7 mouse cellular contexts compared by ENCODE assay signal in genomic region chr12:55344583-55344982, GRCm38 (mm10). TPM values are rescaled to one million over a fixed set of nuclear protein-coding genes. Genes with fewer than 3 reads are reported as not detected.
DNase-seq lines count a peak whose midpoint lies in the region; ATAC-seq and TF ChIP-seq lines count a peak whose summit lies in the region.

No protein-coding gene starts in this region.

- H3K4me3 ChIP-seq in liver, adult 2 months (ENCODE audit: insufficient read depth, low read depth, low read length): no peak overlapping the region
- H3K4me3 ChIP-seq in midbrain, embryonic 14.5 days (replicated peaks; ENCODE audit: low read depth, low read length): no peak overlapping the region
- H3K4me3 ChIP-seq in thymus, adult 2 months (ENCODE audit: control insufficient read depth, insufficient read depth, low read length): no peak overlapping the region

- no peak overlapping the region for H3K9ac ChIP-seq in liver, adult 2 months (ENCODE audit: low read depth, low read length)
- no peak overlapping the region; the same call in 1 of the 2 replicates for H3K9ac ChIP-seq in midbrain, embryonic 14.5 days (replicated peaks; ENCODE audit: low read length)

- no peaks in the 10 kb centered on the region for H3K79me2 ChIP-seq in liver, adult 2 months (ENCODE audit: control insufficient read depth, insufficient read depth, low read length)

- no peaks in the 10 kb centered on the region for H3K36me3 ChIP-seq in liver, adult 2 months (ENCODE audit: control insufficient read depth, insufficient read depth, low read length)
- H3K36me3 ChIP-seq in midbrain, embryonic 14.5 days (ENCODE audit: control insufficient read depth, insufficient read depth, low read length): no peaks in the 10 kb centered on the region
- H3K36me3 ChIP-seq in thymus, adult 2 months (ENCODE audit: control insufficient read depth, insufficient read depth, low read length): no peaks in the 10 kb centered on the region

- no peak for ATAC-seq in midbrain, embryonic 14.5 days (ENCODE audit: low FRiP score, low TSS enrichment)

- H3K27me3 ChIP-seq in liver, adult 2 months (ENCODE audit: control insufficient read depth, insufficient read depth, low read length): no peaks in the 10 kb centered on the region
- H3K27me3 ChIP-seq in midbrain, embryonic 14.5 days (ENCODE audit: control insufficient read depth, insufficient read depth, low read length): no peaks in the 10 kb centered on the region
- H3K27me3 ChIP-seq in thymus, adult 2 months (ENCODE audit: control insufficient read depth, insufficient read depth, low read length): no peaks in the 10 kb centered on the region

- TF ChIP-seq CTCF in liver, adult 2 months (IDR thresholded peaks at IDR 0.05; ENCODE audit: low read depth, low read length): no peak
- TF ChIP-seq CTCF in thymus, adult 2 months (IDR thresholded peaks at IDR 0.05; ENCODE audit: borderline replicate concordance, control insufficient read depth, extremely low read depth, insufficient read depth, low read length, poor library complexity): no peak

- H3K27ac ChIP-seq in liver, adult 2 months (replicated peaks; ENCODE audit: insufficient read depth, low read depth, low read length): no peak overlapping the region
- peak overlapping the region; percentile 57 for H3K27ac ChIP-seq in midbrain, embryonic 14.5 days (replicated peaks; ENCODE audit: low read depth, low read length)
- no peak overlapping the region for H3K27ac ChIP-seq in thymus, adult 2 months (ENCODE audit: control insufficient read depth, insufficient read depth, low read length)

- H3K9me3 ChIP-seq in midbrain, embryonic 14.5 days (ENCODE audit: control insufficient read depth, low read length): no peaks in the 10 kb centered on the region

- no peak for TF ChIP-seq POLR2A in liver, adult 2 months (IDR thresholded peaks at IDR 0.05; ENCODE audit: extremely low read depth, insufficient read depth, low read length)
- TF ChIP-seq POLR2A in thymus, adult 2 months (IDR thresholded peaks at IDR 0.05; ENCODE audit: control insufficient read depth, extremely low read depth, insufficient read depth, low read length, poor library complexity): no peak

- WGBS in liver, adult 2 months: 61% methylated on average over 13 of the region's 13 CpGs
- whole genome bisulfite sequencing in midbrain, embryonic 14.5 days: 84% methylated on average over 13 of the region's 13 CpGs
- 79% methylated on average over 13 of the region's 13 CpGs for WGBS in thymus, adult 2 months

- intact Hi-C loops in heart, postnatal 36 days (cut with DNase I): no loop called here

- peak; percentile 42 for DNase-seq in liver, adult 2 months (ENCODE audit: extremely low read depth, low read depth, low spot score)
- DNase-seq in liver: no peak
- DNase-seq in gastrocnemius, postnatal 10 days: peak; percentile 21
- peak; percentile 13 to 24 for DNase-seq in heart, postnatal 36 days
- peak; percentile 33 for DNase-seq in midbrain, embryonic 14.5 days
- no peak for DNase-seq in cerebellum, postnatal 36 days
- no peak for DNase-seq in thymus, adult 2 months

- no peak overlapping the region for H3K4me2 ChIP-seq in midbrain, embryonic 14.5 days (ENCODE audit: low read length)

- no peaks in the 10 kb centered on the region; the same call in 1 of the 2 replicates for H3K4me1 ChIP-seq in liver, adult 2 months (ENCODE audit: control insufficient read depth, insufficient read depth, low read length)
- no peaks in the 10 kb centered on the region for H3K4me1 ChIP-seq in midbrain, embryonic 14.5 days (ENCODE audit: control insufficient read depth, insufficient read depth, low read length)
- no peaks in the 10 kb centered on the region for H3K4me1 ChIP-seq in thymus, adult 2 months (replicated peaks; ENCODE audit: control insufficient read depth, insufficient read depth, low read length)

RNA-seq across cellular contexts. Expression of gene Psma6, which starts 39.4 kb away (rescaled TPM):
- total RNA-seq in liver, adult 2 months (2014; rRNA removed): 132 and 138 TPM in 2 replicates
- polyA plus RNA-seq in liver, adult 2 months (2012; rRNA removed): 51.5 and 55.1 TPM in 2 replicates
- total RNA-seq in gastrocnemius, postnatal 10 days (2021): 100 to 1,000 TPM; 213 to 225 TPM
- 100 to 1,000 TPM; 162 to 167 TPM for total RNA-seq in heart, postnatal 36 days (2021)
- 448 and 461 TPM in 2 replicates for polyA plus RNA-seq in midbrain, embryonic 14.5 days (2014; fragmentation: Nextera tagmentation; extraction: Ambion mirVana)
- polyA plus RNA-seq in thymus, adult 2 months (2012; rRNA removed): 74.8 and 92.3 TPM in 2 replicates

RNA-seq across cellular contexts. Expression of gene Ppp2r3c, which starts 41.8 kb away (rescaled TPM):
- total RNA-seq in liver, adult 2 months (2014; rRNA removed): 6.8 and 6.9 TPM in 2 replicates
- polyA plus RNA-seq in liver, adult 2 months (2012; rRNA removed): 1.0 and 1.2 TPM in 2 replicates
- total RNA-seq in gastrocnemius, postnatal 10 days (2021): 10 to 100 TPM; 10.0 to 11.7 TPM
- total RNA-seq in heart, postnatal 36 days (2021): 10 to 100 TPM in 1 of 2 experiments, 1 to 10 TPM in 1; 8.9 to 10.4 TPM
- 20.4 and 25.7 TPM in 2 replicates for polyA plus RNA-seq in midbrain, embryonic 14.5 days (2014; fragmentation: Nextera tagmentation; extraction: Ambion mirVana)
- 3.6 and 3.9 TPM in 2 replicates for polyA plus RNA-seq in thymus, adult 2 months (2012; rRNA removed)

RNA-seq across cellular contexts. Expression of gene 1110008L16Rik, which starts 45.2 kb away (rescaled TPM):
- total RNA-seq in liver, adult 2 months (2014; rRNA removed): 10.7 and 12.2 TPM in 2 replicates
- polyA plus RNA-seq in liver, adult 2 months (2012; rRNA removed): 4.6 and 6.2 TPM in 2 replicates
- 1 to 10 TPM; 6.9 to 7.9 TPM for total RNA-seq in gastrocnemius, postnatal 10 days (2021)
- total RNA-seq in heart, postnatal 36 days (2021): 10 to 100 TPM in 1 of 2 experiments, 1 to 10 TPM in 1; 10.0 to 12.0 TPM
- polyA plus RNA-seq in midbrain, embryonic 14.5 days (2014; fragmentation: Nextera tagmentation; extraction: Ambion mirVana): 9.5 and 10.5 TPM in 2 replicates
- polyA plus RNA-seq in thymus, adult 2 months (2012; rRNA removed): 6.1 and 6.7 TPM in 2 replicates

Comparison
In these comparisons a context has a peak if more than half of its experiments do, and no peak if none do; other contexts are left out.
1. DNase-seq: peak in liver, adult 2 months (single experiment), gastrocnemius, postnatal 10 days (single experiment), heart, postnatal 36 days (2 of 2) and midbrain, embryonic 14.5 days (single experiment); none in liver (single experiment), cerebellum, postnatal 36 days (0 of 2) and thymus, adult 2 months (single experiment).